Mouse (Mus musculus): Measurements from ENCODE around the gene Ptpdc1.

DNA sequence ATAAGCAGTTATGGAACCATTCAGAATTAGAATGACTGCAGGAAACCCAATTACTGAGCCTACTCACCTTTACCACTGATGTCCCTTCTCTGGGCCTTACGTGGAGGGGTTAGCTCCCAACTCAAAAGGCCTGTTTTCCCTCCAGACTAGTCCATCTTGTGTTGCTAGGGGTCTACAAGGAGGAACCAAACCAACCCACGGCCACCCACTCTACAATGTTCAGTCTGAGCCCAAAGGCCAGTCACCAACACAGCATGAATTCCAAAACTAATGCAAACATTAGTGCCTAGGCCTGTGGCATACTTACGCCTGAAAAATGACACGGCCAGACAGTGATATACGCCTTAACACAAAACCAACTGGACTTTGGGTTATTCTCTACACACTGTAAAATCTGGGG lies 92.0 kb downstream of the Ptpdc1 start:
- TF ChIP-seq CTCF (IDR thresholded peaks at IDR 0.05; ENCODE audit: borderline replicate concordance, extremely low read depth, insufficient read depth, insufficient read length) (no peak), POLR2A (IDR thresholded peaks at IDR 0.05; ENCODE audit: borderline replicate concordance, extremely low read depth, insufficient read depth, insufficient read length, poor library complexity, severe bottlenecking) (no peak)
